Mouse (Mus musculus) CH12.LX (cell line): ENCODE measurements around the gene 4930415O20Rik.

ENCODE experiments used
- CTCF ChIP-seq, 2 experiments: IDR thresholded peaks in 1 of 2; conservative IDR thresholded peaks in 1 of 2; 2 replicates each; pipeline ENCODE4 v1.5.1; 2011 to 2012; ENCODE audit warnings: low read depth in 2 of 2, low read length in 2 of 2, improper control_type of control experiment in 1 of 2, inconsistent platforms in 1 of 2, mild to moderate bottlenecking in 1 of 2, moderate library complexity in 1 of 2
- ELF1 ChIP-seq: IDR thresholded peaks from 2 replicates; pipeline ENCODE4 v1.6.1; 2014; ENCODE audit warnings: low read depth, mild to moderate bottlenecking, inconsistent platforms, low read length, improper control_type of control experiment
- EP300 ChIP-seq: IDR thresholded peaks from 2 replicates; pipeline ENCODE4 v1.6.1; 2011; ENCODE audit warnings: low read length, improper control_type of control experiment
- GABPA ChIP-seq: IDR thresholded peaks from 2 replicates; pipeline ENCODE4 v1.6.1; 2012; ENCODE audit warnings: low read depth, low read length, improper control_type of control experiment, inconsistent platforms; ENCODE audit not compliant: insufficient replicate concordance
- IRF4 ChIP-seq: IDR thresholded peaks from 2 replicates; pipeline ENCODE4 v1.6.1; 2014; ENCODE audit warnings: low read depth, mild to moderate bottlenecking, inconsistent platforms, low read length, improper control_type of control experiment
- MYC ChIP-seq: IDR thresholded peaks from 2 replicates; pipeline ENCODE4 v1.6.1; 2011; ENCODE audit warnings: low read depth, mild to moderate bottlenecking, improper control_type of control experiment, low read length
- POLR2A ChIP-seq: IDR thresholded peaks from 2 replicates; pipeline ENCODE4 v1.6.1; 2011; ENCODE audit warnings: low read depth, mild to moderate bottlenecking, improper control_type of control experiment, low read length
- RAD21 ChIP-seq: IDR thresholded peaks from 2 replicates; pipeline ENCODE4 v1.6.1; 2011; ENCODE audit warnings: low read depth, mild to moderate bottlenecking, low read length, improper control_type of control experiment, moderate library complexity
- SIN3A ChIP-seq: IDR thresholded peaks from 2 replicates; pipeline ENCODE4 v1.6.1; 2012; ENCODE audit warnings: low read length, improper control_type of control experiment, inconsistent platforms
- TCF12 ChIP-seq: IDR thresholded peaks from 2 replicates; pipeline ENCODE4 v1.6.1; 2014; ENCODE audit warnings: low read depth, mild to moderate bottlenecking, inconsistent platforms, low read length, improper control_type of control experiment
- UBTF ChIP-seq: IDR thresholded peaks from 2 replicates; pipeline ENCODE4 v1.6.1; 2012; ENCODE audit warnings: low read depth, mild to moderate bottlenecking, inconsistent platforms, low read length, improper control_type of control experiment, moderate library complexity
- USF1 ChIP-seq: IDR thresholded peaks from 2 replicates; pipeline ENCODE4 v1.6.1; 2014; ENCODE audit warnings: low read depth, mild to moderate bottlenecking, inconsistent platforms, low read length, improper control_type of control experiment
- ZKSCAN1 ChIP-seq: IDR thresholded peaks from 2 replicates; pipeline ENCODE4 v1.6.1; 2012; ENCODE audit warnings: low read depth, inconsistent platforms, low read length, improper control_type of control experiment, borderline replicate concordance

GRCm38 (mm10) chr15:98533035-98533531 is 37.7 kb upstream of the 4930415O20Rik start:
- TF ChIP-seq USF1, result no peak
- no peak for TF ChIP-seq CTCF (conservative IDR thresholded peaks at IDR 0.05 in 1 of 2, IDR thresholded peaks at IDR 0.05 in 1 of 2; ENCODE audit: low read depth in 2 of 2, low read length in 2 of 2)
- TF ChIP-seq TCF12, result no peak
- TF ChIP-seq ELF1, result no peak
- no peak for TF ChIP-seq UBTF
- TF ChIP-seq ZKSCAN1, result no peak
- TF ChIP-seq EP300, result no peak
- no peak for TF ChIP-seq GABPA
- TF ChIP-seq IRF4, result no peak
- TF ChIP-seq SIN3A, result peak; percentile 14; the same call in 1 of the 2 replicates
- peak; percentile 5; the same call in 1 of the 2 replicates for TF ChIP-seq MYC
- no peak for TF ChIP-seq RAD21
- TF ChIP-seq POLR2A, result no peak
